26 mouse cellular contexts compared by ENCODE assay signal in genomic region chr6:119360925-119361702, GRCm38 (mm10). TPM values are rescaled to one million over a fixed set of nuclear protein-coding genes. Genes with fewer than 3 reads are reported as not detected.
DNase-seq lines count a peak whose midpoint lies in the region; ATAC-seq and TF ChIP-seq lines count a peak whose summit lies in the region.
"Had no signal": no experiment of that assay in that cellular context is flagged by ENCODE, and none has a peak within 500 bp of the region (broad histone marks: within the 10 kb centered on the region; RNA-seq: fewer than 3 reads in every experiment).

No protein-coding gene starts in this region.

- H3K4me1 ChIP-seq in stomach, embryonic 15.5 days, result no peaks in the 10 kb centered on the region
- H3K4me1 ChIP-seq in stomach, postnatal 0 days (replicated peaks; ENCODE audit: control insufficient read depth, insufficient read depth), result no peaks in the 10 kb centered on the region
- peaks cover 37% of the 10 kb centered on the region for H3K4me1 ChIP-seq in erythroblast, embryonic 14.5 days (ENCODE audit: control insufficient read depth)
- H3K4me1 ChIP-seq in liver, embryonic 14.5 days (replicated peaks; ENCODE audit: control insufficient read depth in 2 of 2, insufficient read depth in 2 of 2, low read length in 1 of 2), result peaks cover 18 to 26% of the 10 kb centered on the region in 2 experiments
- H3K4me1 ChIP-seq in kidney, embryonic 14.5 days (ENCODE audit: control insufficient read depth, insufficient read depth, low read length), result no peaks in the 10 kb centered on the region
- H3K4me1 ChIP-seq in midbrain, postnatal 0 days (ENCODE audit: insufficient read depth, low read length), result no peaks in the 10 kb centered on the region
- H3K4me1 ChIP-seq: forebrain, embryonic 13.5 days; hindbrain, embryonic 10.5 days; limb, embryonic 15.5 days; midbrain, embryonic 10.5 days had no signal

- ATAC-seq in stomach, embryonic 15.5 days (ENCODE audit: insufficient read depth, low FRiP score, low read depth), result peak; percentile 91
- no peak for ATAC-seq in stomach, postnatal 0 days (ENCODE audit: low FRiP score, low TSS enrichment)
- peak; percentile 97 for ATAC-seq in liver, embryonic 14.5 days (ENCODE audit: insufficient read depth)
- no peak for ATAC-seq in kidney, embryonic 14.5 days (ENCODE audit: low FRiP score, low TSS enrichment)
- ATAC-seq in midbrain, postnatal 0 days (ENCODE audit: low FRiP score), result no peak
- ATAC-seq: CD4-positive, CD25-positive, alpha-beta regulatory T cell, adult 4 months; forebrain, embryonic 13.5 days; hindbrain, postnatal 0 days; midbrain, embryonic 16.5 days; Patski had no signal

- no peaks in the 10 kb centered on the region for H3K9me3 ChIP-seq in stomach, embryonic 15.5 days
- H3K9me3 ChIP-seq in stomach, postnatal 0 days (ENCODE audit: control insufficient read depth, low read length), result no peaks in the 10 kb centered on the region
- H3K9me3 ChIP-seq in erythroblast, embryonic 14.5 days (ENCODE audit: control insufficient read depth, low read length), result no peaks in the 10 kb centered on the region
- H3K9me3 ChIP-seq in liver, embryonic 14.5 days (ENCODE audit: control insufficient read depth, low read length), result no peaks in the 10 kb centered on the region
- H3K9me3 ChIP-seq in kidney, embryonic 14.5 days (ENCODE audit: control insufficient read depth, low read length), result no peaks in the 10 kb centered on the region
- no peaks in the 10 kb centered on the region for H3K9me3 ChIP-seq in midbrain, postnatal 0 days (ENCODE audit: low read length)
- H3K9me3 ChIP-seq: forebrain, embryonic 13.5 days; hindbrain, embryonic 10.5 days; limb, embryonic 15.5 days; midbrain, embryonic 10.5 days had no signal

- 81% methylated on average over 3 of the region's 3 CpGs for WGBS in stomach, embryonic 15.5 days
- 75% methylated on average over 3 of the region's 3 CpGs for WGBS in stomach, postnatal 0 days
- WGBS in liver, embryonic 14.5 days (ENCODE audit: insufficient replicate concordance), result 25% methylated on average over 3 of the region's 3 CpGs
- 96% methylated on average over 3 of the region's 3 CpGs for WGBS in kidney, embryonic 14.5 days
- 88% methylated on average over 3 of the region's 3 CpGs for WGBS in midbrain, postnatal 0 days

- TF ChIP-seq EP300 in stomach, postnatal 0 days (optimal IDR thresholded peaks at IDR 0.05), result no peak
- peak; percentile 90 for TF ChIP-seq EP300 in liver, embryonic 14.5 days (IDR thresholded peaks at IDR 0.05; ENCODE audit: low read depth)

- H3K36me3 ChIP-seq in stomach, embryonic 15.5 days, result peaks cover 14% of the 10 kb centered on the region
- H3K36me3 ChIP-seq in stomach, postnatal 0 days (ENCODE audit: control insufficient read depth, insufficient read depth, low read length), result peaks cover 15% of the 10 kb centered on the region; the same call in 1 of the 2 replicates
- H3K36me3 ChIP-seq in erythroblast, embryonic 14.5 days (ENCODE audit: control insufficient read depth), result peaks cover 94% of the 10 kb centered on the region
- H3K36me3 ChIP-seq in liver, embryonic 14.5 days (replicated peaks; ENCODE audit: control insufficient read depth, insufficient read depth, low read depth), result peaks cover 62% of the 10 kb centered on the region
- H3K36me3 ChIP-seq in kidney, embryonic 14.5 days (ENCODE audit: control insufficient read depth, insufficient read depth, low read length), result peaks cover 69% of the 10 kb centered on the region
- H3K36me3 ChIP-seq in midbrain, postnatal 0 days (ENCODE audit: insufficient read depth, low read length), result peaks cover 24% of the 10 kb centered on the region; the same call in 1 of the 2 replicates

- TF ChIP-seq CTCF in stomach, postnatal 0 days (IDR thresholded peaks at IDR 0.05; ENCODE audit: low read depth), result no peak
- TF ChIP-seq CTCF in liver, embryonic 14.5 days (IDR thresholded peaks at IDR 0.05; ENCODE audit: low read depth), result no peak
- TF ChIP-seq CTCF in midbrain, postnatal 0 days (IDR thresholded peaks at IDR 0.05), result no peak

- no peak for DNase-seq in stomach, postnatal 0 days (ENCODE audit: low spot score)
- DNase-seq in liver, embryonic 14.5 days (ENCODE audit: low read depth in 3 of 3, low spot score in 3 of 3), result peak; percentile 69 to 73 (median 72)
- no peak for DNase-seq in right cerebral cortex, adult 2 months (ENCODE audit: low spot score in 2 of 2)
- DNase-seq in midbrain, postnatal 0 days (ENCODE audit: low spot score), result no peak
- DNase-seq in embryo, embryonic 11 days, result no peak
- DNase-seq: cerebellum, adult 9-10 months; gastrocnemius, postnatal 36 days; kidney, adult 11 months; kidney, postnatal 4 days; layer of hippocampus, adult 9-11 months; lung, postnatal 4 days; thymus, postnatal 25 days had no signal

- H3K9ac ChIP-seq in stomach, embryonic 15.5 days, result no peak overlapping the region
- H3K9ac ChIP-seq in stomach, postnatal 0 days (ENCODE audit: low read length), result no peak overlapping the region
- H3K9ac ChIP-seq in liver, embryonic 14.5 days (replicated peaks), result no peak overlapping the region
- no peak overlapping the region for H3K9ac ChIP-seq in kidney, embryonic 14.5 days (ENCODE audit: low read depth, low read length)
- H3K9ac ChIP-seq in midbrain, postnatal 0 days (replicated peaks; ENCODE audit: low read length, poor library complexity, severe bottlenecking), result no peak overlapping the region
- H3K9ac ChIP-seq: forebrain, embryonic 13.5 days; limb, embryonic 15.5 days had no signal

- H3K27ac ChIP-seq in stomach, embryonic 15.5 days, result no peak overlapping the region
- H3K27ac ChIP-seq in stomach, postnatal 0 days (replicated peaks), result no peak overlapping the region
- peak overlapping the region; percentile 85 for H3K27ac ChIP-seq in liver, embryonic 14.5 days
- no peak overlapping the region for H3K27ac ChIP-seq in kidney, embryonic 14.5 days (ENCODE audit: low read depth, low read length)
- no peak overlapping the region for H3K27ac ChIP-seq in midbrain, postnatal 0 days (ENCODE audit: low read depth, low read length)
- H3K27ac ChIP-seq: forebrain, embryonic 13.5 days; hindbrain, embryonic 10.5 days; hindbrain, postnatal 0 days; left cerebral cortex, adult 2 months; limb, embryonic 15.5 days; midbrain, embryonic 10.5 days had no signal

- H3K4me2 ChIP-seq in stomach, embryonic 15.5 days, result no peak overlapping the region
- H3K4me2 ChIP-seq in stomach, postnatal 0 days (replicated peaks; ENCODE audit: low read depth), result no peak overlapping the region
- H3K4me2 ChIP-seq in liver, embryonic 14.5 days (ENCODE audit: low read depth), result peak overlapping the region; percentile 51
- H3K4me2 ChIP-seq in kidney, embryonic 14.5 days (replicated peaks; ENCODE audit: low read depth, low read length), result no peak overlapping the region
- H3K4me2 ChIP-seq in midbrain, postnatal 0 days (ENCODE audit: low read depth, low read length, poor library complexity, severe bottlenecking), result no peak overlapping the region
- H3K4me2 ChIP-seq: forebrain, embryonic 13.5 days; limb, embryonic 15.5 days had no signal

- no peak overlapping the region for H3K4me3 ChIP-seq in stomach, embryonic 15.5 days (replicated peaks)
- H3K4me3 ChIP-seq in stomach, postnatal 0 days (ENCODE audit: low read depth, low read length), result no peak overlapping the region
- H3K4me3 ChIP-seq in erythroblast, embryonic 14.5 days (replicated peaks), result peak overlapping the region; percentile 12
- no peak overlapping the region for H3K4me3 ChIP-seq in liver, embryonic 14.5 days (ENCODE audit: insufficient read depth in 1 of 2, low read depth in 2 of 2, low read length in 2 of 2)
- H3K4me3 ChIP-seq in kidney, embryonic 14.5 days (ENCODE audit: low read length), result no peak overlapping the region
- H3K4me3 ChIP-seq in midbrain, postnatal 0 days (ENCODE audit: low read depth, low read length), result no peak overlapping the region
- H3K4me3 ChIP-seq: forebrain, embryonic 13.5 days; hindbrain, embryonic 10.5 days; left cerebral cortex, adult 2 months; limb, embryonic 15.5 days; midbrain, embryonic 10.5 days had no signal

- no peaks in the 10 kb centered on the region for H3K27me3 ChIP-seq in stomach, embryonic 15.5 days (replicated peaks)
- no peaks in the 10 kb centered on the region for H3K27me3 ChIP-seq in stomach, postnatal 0 days (ENCODE audit: control insufficient read depth, insufficient read depth, low read length)
- H3K27me3 ChIP-seq in erythroblast, embryonic 14.5 days (ENCODE audit: control insufficient read depth), result no peaks in the 10 kb centered on the region
- no peaks in the 10 kb centered on the region for H3K27me3 ChIP-seq in liver, embryonic 14.5 days (ENCODE audit: control insufficient read depth, insufficient read depth, low read length)
- no peaks in the 10 kb centered on the region for H3K27me3 ChIP-seq in kidney, embryonic 14.5 days (ENCODE audit: control insufficient read depth, insufficient read depth, low read length)
- H3K27me3 ChIP-seq in midbrain, postnatal 0 days (ENCODE audit: insufficient read depth, low read length), result no peaks in the 10 kb centered on the region
- H3K27me3 ChIP-seq: forebrain, embryonic 13.5 days; limb, embryonic 15.5 days; Patski had no signal

RNA-seq across cellular contexts. Expression of gene Lrtm2, which starts 30.5 kb away (rescaled TPM):
- 0.36 and 0.79 TPM in 2 replicates for polyA plus RNA-seq in stomach, embryonic 15.5 days (2015; fragmentation: Nextera tagmentation; extraction: Ambion mirVana)
- 0.08 TPM in 2 replicates for polyA plus RNA-seq in stomach, postnatal 0 days (2015; fragmentation: Nextera tagmentation; extraction: Ambion mirVana)
- polyA plus RNA-seq in erythroblast, embryonic 14.5 days (2012), result not detected in 2 replicates
- 0.02 and 0.08 TPM in 2 replicates for polyA plus RNA-seq in liver, embryonic 14.5 days (2012; rRNA removed)
- polyA plus RNA-seq in liver, embryonic 14.5 days (2014; fragmentation: Nextera tagmentation; extraction: Ambion mirVana), result 0.04 TPM in 1 of 2 replicates, not detected in the other
- polyA plus RNA-seq in kidney, embryonic 14.5 days (2014; fragmentation: Nextera tagmentation; extraction: Ambion mirVana), result 0.13 TPM in 1 of 2 replicates, not detected in the other
- 32.2 and 40.4 TPM in 2 replicates for total RNA-seq in midbrain, postnatal 0 days (2014; rRNA removed)
- 21.1 and 24.3 TPM in 2 replicates for polyA plus RNA-seq in midbrain, postnatal 0 days (2015; fragmentation: Nextera tagmentation; extraction: Ambion mirVana)
- polyA plus RNA-seq: embryonic facial prominence, embryonic 11.5 days; small intestine, adult 2 months had no signal

RNA-seq across cellular contexts. Expression of gene Adipor2, which starts 56.4 kb away (rescaled TPM):
- 53.9 and 58.7 TPM in 2 replicates for polyA plus RNA-seq in stomach, embryonic 15.5 days (2015; fragmentation: Nextera tagmentation; extraction: Ambion mirVana)
- polyA plus RNA-seq in stomach, postnatal 0 days (2015; fragmentation: Nextera tagmentation; extraction: Ambion mirVana), result 80.7 and 90.5 TPM in 2 replicates
- 0.67 and 0.74 TPM in 2 replicates for polyA plus RNA-seq in erythroblast, embryonic 14.5 days (2012)
- 16.5 and 18.4 TPM in 2 replicates for polyA plus RNA-seq in liver, embryonic 14.5 days (2012; rRNA removed)
- polyA plus RNA-seq in liver, embryonic 14.5 days (2014; fragmentation: Nextera tagmentation; extraction: Ambion mirVana), result 17.7 and 19.2 TPM in 2 replicates
- polyA plus RNA-seq in kidney, embryonic 14.5 days (2014; fragmentation: Nextera tagmentation; extraction: Ambion mirVana), result 22.6 and 33.4 TPM in 2 replicates
- 39.0 and 42.5 TPM in 2 replicates for total RNA-seq in midbrain, postnatal 0 days (2014; rRNA removed)
- polyA plus RNA-seq in midbrain, postnatal 0 days (2015; fragmentation: Nextera tagmentation; extraction: Ambion mirVana), result 25.3 and 26.6 TPM in 2 replicates

Comparison
In these comparisons a context has a peak if more than half of its experiments do, and no peak if none do; other contexts are left out.
1. ATAC-seq: peak in stomach, embryonic 15.5 days (single experiment) and liver, embryonic 14.5 days (single experiment); none in stomach, postnatal 0 days (single experiment), kidney, embryonic 14.5 days (single experiment) and midbrain, postnatal 0 days (single experiment).
2. DNase-seq: peak in liver, embryonic 14.5 days (3 of 3); none in stomach, postnatal 0 days (single experiment), right cerebral cortex, adult 2 months (0 of 2), midbrain, postnatal 0 days (single experiment) and embryo, embryonic 11 days (single experiment).
3. RNA of gene Lrtm2, which starts 30.5 kb away (polyA plus RNA-seq): 21.1 to 24.3 TPM in midbrain, postnatal 0 days; 0.36 to 0.79 TPM in stomach, embryonic 15.5 days, 0.08 TPM in stomach, postnatal 0 days, 0.02 to 0.08 TPM in liver, embryonic 14.5 days, 0.13 TPM in kidney, embryonic 14.5 days and not detected in erythroblast, embryonic 14.5 days; every median in the first group is over 10 times any median in the second.
4. RNA of gene Adipor2, which starts 56.4 kb away (polyA plus RNA-seq): 80.7 to 90.5 TPM in stomach, postnatal 0 days, 53.9 to 58.7 TPM in stomach, embryonic 15.5 days, 22.6 to 33.4 TPM in kidney, embryonic 14.5 days, 25.3 to 26.6 TPM in midbrain, postnatal 0 days and 16.5 to 19.2 TPM in liver, embryonic 14.5 days; 0.67 to 0.74 TPM in erythroblast, embryonic 14.5 days; every median in the first group is over 10 times any median in the second.